Mouse (Mus musculus) liver, postnatal 0 days (tissue): ENCODE results near the gene Rph3a.

Source experiments
- CTCF ChIP-seq: sonication (generic); IDR thresholded peaks from 2 replicates; pipeline ENCODE4 v1.5.1; 2016; ENCODE audit warnings: antibody characterized with exemption, low read depth
- EP300 ChIP-seq: IDR thresholded peaks from 2 replicates; pipeline ENCODE4 v1.6.1; 2016; ENCODE audit warnings: antibody characterized with exemption, low read depth, mild to moderate bottlenecking

DNA sequence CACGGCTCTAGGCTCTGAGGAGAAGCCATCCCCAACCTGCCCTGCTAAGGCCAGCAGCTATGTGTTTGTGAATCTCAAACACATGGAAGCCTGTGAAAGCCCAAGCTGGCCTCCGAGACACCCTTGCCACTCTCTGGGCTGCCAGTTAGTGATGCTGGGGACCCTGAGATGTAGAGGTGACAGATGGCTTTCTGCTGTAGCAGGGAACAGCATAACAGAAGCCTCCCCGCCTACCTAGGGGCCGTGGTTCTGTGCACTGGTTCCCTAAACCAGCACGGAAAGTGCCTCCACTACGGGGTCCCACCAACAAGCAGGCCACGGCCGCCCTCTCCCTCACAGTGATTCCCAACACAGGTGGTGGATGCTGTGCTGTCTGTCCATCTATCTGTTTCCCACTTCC, 43.0 kb downstream of the Rph3a start:
- no peak for TF ChIP-seq CTCF
- no peak for TF ChIP-seq EP300
